Comparison of ENCODE assay signal across 13 mouse cellular contexts in the genomic region with DNA sequence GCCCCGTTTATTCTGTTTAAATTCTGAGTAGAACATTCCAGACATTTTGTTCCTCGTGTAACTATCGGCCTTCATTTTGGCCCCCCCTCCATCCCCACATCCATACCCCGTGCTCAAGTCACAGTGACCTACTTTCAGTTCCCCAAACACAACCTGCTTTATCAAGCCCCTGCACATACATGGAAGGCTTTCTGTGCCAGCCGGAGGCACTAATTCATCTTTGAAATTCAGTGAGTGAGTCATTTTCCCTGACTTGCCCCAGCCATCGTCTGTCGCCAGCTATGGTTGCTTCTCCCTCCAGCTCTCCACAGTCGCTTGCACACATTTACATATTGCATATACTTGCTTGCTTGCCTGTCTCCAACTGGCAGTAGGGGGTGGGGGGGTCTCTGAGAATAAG. TPM values are rescaled to one million over a fixed set of nuclear protein-coding genes. Genes with fewer than 3 reads are reported as not detected.
DNase-seq lines count a peak whose midpoint lies in the region; ATAC-seq lines count a peak whose summit lies in the region.
"Had no signal": no experiment of that assay in that cellular context is flagged by ENCODE, and none has a peak within 500 bp of the region (broad histone marks: within the 10 kb centered on the region; RNA-seq: fewer than 3 reads in every experiment).

No protein-coding gene starts in this region.

- no peaks in the 10 kb centered on the region for H3K36me3 ChIP-seq in forebrain, embryonic 14.5 days (ENCODE audit: control insufficient read depth, insufficient read depth, low read length)
- H3K36me3 ChIP-seq in forebrain, embryonic 11.5 days (ENCODE audit: control insufficient read depth, insufficient read depth, low read length): no peaks in the 10 kb centered on the region
- H3K36me3 ChIP-seq: heart, embryonic 10.5 days had no signal

- no peak overlapping the region for H3K9ac ChIP-seq in forebrain, embryonic 14.5 days (ENCODE audit: low read length)
- H3K9ac ChIP-seq in forebrain, embryonic 11.5 days (ENCODE audit: low read length): no peak overlapping the region

- WGBS in forebrain, embryonic 14.5 days: 62% methylated on average over 8 of the region's 8 CpGs
- WGBS in forebrain, embryonic 11.5 days: 76% methylated on average over 8 of the region's 8 CpGs

- no peak overlapping the region for H3K4me2 ChIP-seq in forebrain, embryonic 14.5 days (ENCODE audit: low read length)
- H3K4me2 ChIP-seq in forebrain, embryonic 11.5 days (ENCODE audit: low read depth, low read length, severe bottlenecking): no peak overlapping the region

- no peaks in the 10 kb centered on the region for H3K27me3 ChIP-seq in forebrain, embryonic 14.5 days (replicated peaks; ENCODE audit: control insufficient read depth, insufficient read depth, low read length)
- H3K27me3 ChIP-seq in forebrain, embryonic 11.5 days (ENCODE audit: control insufficient read depth, insufficient read depth, low read length): no peaks in the 10 kb centered on the region

- peak; percentile 12 for DNase-seq in forebrain, embryonic 14.5 days (ENCODE audit: low spot score)
- no peak for DNase-seq in forebrain, embryonic 11.5 days (ENCODE audit: low spot score)
- DNase-seq in B cell, adult 2 months: peak; percentile 61 to 69
- peak; percentile 76 for DNase-seq in brain, adult 2 months (ENCODE audit: low read depth, low spot score)
- DNase-seq in yolk sac, embryonic 10.5 days (ENCODE audit: low spot score): no peak
- DNase-seq in urinary bladder, adult 2 months (ENCODE audit: low spot score): no peak
- DNase-seq in ovary, postnatal 10 days (ENCODE audit: low spot score): no peak
- DNase-seq: cerebellum, adult 11-12 months; lung, postnatal 10 days; thymus, adult 2 months had no signal

- no peak for ATAC-seq in forebrain, embryonic 14.5 days
- no peak for ATAC-seq in forebrain, embryonic 11.5 days (replicated peaks; ENCODE audit: low FRiP score)
- peak; percentile 25; the same call in 1 of the 2 replicates for ATAC-seq in neutrophil, adult 5-6 weeks (ENCODE audit: extremely low read depth, insufficient number of reproducible peaks, low FRiP score, poor library complexity, severe bottlenecking)
- ATAC-seq: midbrain, embryonic 16.5 days had no signal

- no peaks in the 10 kb centered on the region for H3K9me3 ChIP-seq in forebrain, embryonic 14.5 days (replicated peaks; ENCODE audit: control insufficient read depth, low read length)
- no peaks in the 10 kb centered on the region for H3K9me3 ChIP-seq in forebrain, embryonic 11.5 days (ENCODE audit: control insufficient read depth, low read length)
- H3K9me3 ChIP-seq: heart, embryonic 10.5 days had no signal

- no peak overlapping the region for H3K27ac ChIP-seq in forebrain, embryonic 14.5 days (ENCODE audit: low read depth, low read length)
- H3K27ac ChIP-seq in forebrain, embryonic 11.5 days (ENCODE audit: low read depth, low read length): no peak overlapping the region
- H3K27ac ChIP-seq: heart, embryonic 10.5 days had no signal

- H3K4me3 ChIP-seq in forebrain, embryonic 14.5 days (ENCODE audit: low read depth, low read length): no peak overlapping the region
- H3K4me3 ChIP-seq in forebrain, embryonic 11.5 days (ENCODE audit: low read depth, low read length): no peak overlapping the region
- H3K4me3 ChIP-seq: heart, embryonic 10.5 days had no signal

- peaks cover 4% of the 10 kb centered on the region; the same call in 1 of the 2 replicates for H3K4me1 ChIP-seq in forebrain, embryonic 14.5 days (ENCODE audit: control insufficient read depth, insufficient read depth, low read length)
- H3K4me1 ChIP-seq in forebrain, embryonic 11.5 days (replicated peaks; ENCODE audit: control insufficient read depth, insufficient read depth, low read length): peaks cover 2% of the 10 kb centered on the region; the same call in 1 of the 2 replicates

RNA-seq across cellular contexts. Expression of a gene that starts 3.6 kb away (rescaled TPM):
- polyA plus RNA-seq in forebrain, embryonic 14.5 days (2014; fragmentation: Nextera tagmentation; extraction: Ambion mirVana): 17.6 and 20.1 TPM in 2 replicates
- 62.7 and 71.2 TPM in 2 replicates for polyA plus RNA-seq in forebrain, embryonic 11.5 days (2014; fragmentation: Nextera tagmentation; extraction: Ambion mirVana)
- total RNA-seq in neutrophil, adult 5-6 weeks (2017): 4.5 and 9.7 TPM in 2 replicates
- 0.74 and 0.81 TPM in 2 replicates for polyA plus RNA-seq in urinary bladder, adult 2 months (2012; rRNA removed)

RNA-seq across cellular contexts. Expression of a gene that starts 19.8 kb away (rescaled TPM):
- 5.7 and 6.4 TPM in 2 replicates for polyA plus RNA-seq in forebrain, embryonic 14.5 days (2014; fragmentation: Nextera tagmentation; extraction: Ambion mirVana)
- polyA plus RNA-seq in forebrain, embryonic 11.5 days (2014; fragmentation: Nextera tagmentation; extraction: Ambion mirVana): 3.4 and 3.6 TPM in 2 replicates
- 18.7 and 22.1 TPM in 2 replicates for total RNA-seq in neutrophil, adult 5-6 weeks (2017)
- 4.8 and 5.3 TPM in 2 replicates for polyA plus RNA-seq in urinary bladder, adult 2 months (2012; rRNA removed)

RNA-seq across cellular contexts. Expression of a gene that starts 56.5 kb away (rescaled TPM):
- 3.4 and 4.1 TPM in 2 replicates for polyA plus RNA-seq in forebrain, embryonic 14.5 days (2014; fragmentation: Nextera tagmentation; extraction: Ambion mirVana)
- 1.7 TPM in 2 replicates for polyA plus RNA-seq in forebrain, embryonic 11.5 days (2014; fragmentation: Nextera tagmentation; extraction: Ambion mirVana)
- total RNA-seq in neutrophil, adult 5-6 weeks (2017): 0.74 TPM in 1 of 2 replicates, not detected in the other
- polyA plus RNA-seq in urinary bladder, adult 2 months (2012; rRNA removed): 20.7 and 26.9 TPM in 2 replicates

Comparison
In these comparisons a context has a peak if more than half of its experiments do, and no peak if none do; other contexts are left out.
1. DNase-seq: peak in forebrain, embryonic 14.5 days (single experiment), B cell, adult 2 months (2 of 2) and brain, adult 2 months (single experiment); none in forebrain, embryonic 11.5 days (single experiment), yolk sac, embryonic 10.5 days (single experiment), urinary bladder, adult 2 months (single experiment) and ovary, postnatal 10 days (single experiment).
2. RNA of a gene that starts 3.6 kb away (polyA plus RNA-seq): 62.7 to 71.2 TPM in forebrain, embryonic 11.5 days and 17.6 to 20.1 TPM in forebrain, embryonic 14.5 days; 0.74 to 0.81 TPM in urinary bladder, adult 2 months; every median in the first group is over 10 times any median in the second.